In the genomic region with DNA sequence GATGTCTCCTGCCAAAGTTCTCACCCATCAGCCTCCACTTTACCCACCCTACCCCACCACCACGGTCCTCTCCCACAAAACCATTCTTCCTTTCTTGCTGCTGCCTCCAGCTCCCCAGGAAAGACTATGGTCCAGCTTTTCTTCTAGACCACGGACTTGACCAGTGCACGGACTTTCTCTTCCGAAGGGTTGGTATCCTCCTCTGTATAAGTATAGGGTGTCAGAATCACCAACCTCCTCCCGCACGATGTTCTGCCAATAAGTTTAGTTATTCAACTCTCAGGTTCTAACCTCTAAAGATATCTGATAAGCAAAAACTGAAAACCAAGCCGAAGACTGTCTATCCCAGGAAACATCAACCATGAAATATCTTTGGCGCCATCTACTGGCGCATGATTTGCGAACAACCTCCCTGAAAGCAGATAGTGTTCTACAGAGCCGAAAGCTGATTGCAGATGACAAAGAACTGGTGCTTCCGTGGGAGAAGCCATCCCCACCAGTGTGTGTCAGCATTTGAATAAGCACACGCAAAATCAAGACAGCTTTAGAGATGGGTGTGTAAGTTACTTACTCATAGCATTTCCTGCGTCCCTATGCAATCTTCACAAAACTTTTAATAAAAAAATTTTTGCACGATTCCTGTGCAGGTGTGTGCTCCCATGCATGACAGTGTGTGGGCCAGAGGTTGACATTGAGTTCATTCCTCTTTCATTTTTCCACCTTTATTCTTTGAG, we compare ENCODE assay signal across 8 mouse cellular contexts.
DNase-seq lines count a peak whose midpoint lies in the region; ATAC-seq lines count a peak whose summit lies in the region.

No protein-coding gene starts in this region.

- peak; percentile 82 for ATAC-seq in megakaryocyte-erythroid progenitor cell, adult 5-6 weeks (replicated peaks; ENCODE audit: low FRiP score, low TSS enrichment, poor library complexity, severe bottlenecking)

- DNase-seq in ZHBTc4 (ENCODE audit: low read depth, low spot score): peak; percentile 86
- peak; percentile 81 to 91 for DNase-seq in cerebellum, postnatal 36 days
- peak; percentile 71 to 76 for DNase-seq in gastrocnemius, adult 8-10 months (ENCODE audit: low spot score in 2 of 2)
- peak; percentile 84 for DNase-seq in induced T-regulatory cell, adult 2 months (ENCODE audit: low read depth)
- DNase-seq in left cerebral cortex, adult 18-20 months (ENCODE audit: low spot score in 2 of 2): peak; percentile 88 to 93
- peak; percentile 78 for DNase-seq in right cerebral cortex, postnatal 25 days
- peak; percentile 66 for DNase-seq in yolk sac, embryonic 10.5 days (ENCODE audit: low spot score)

Comparison
In these comparisons a context has a peak if more than half of its experiments do, and no peak if none do; other contexts are left out.
1. Peak in every context shown above with its lines: DNase-seq and ATAC-seq.